Mouse (Mus musculus): ENCODE measurements around the gene Mrps17. TPM values are rescaled to one million over a fixed set of nuclear protein-coding genes. Genes with fewer than 3 reads are reported as not detected.
A peak's percentile ranks its signal among the peaks of the same experiment; 100 is the strongest.
"Not testable (repeated sequence)": the region's sequence is repeated elsewhere in the genome, so short reads cannot be mapped to it uniquely, and the experiment has no call there.

The Mrps17 gene
- polyA plus RNA-seq (2015; fragmentation: Nextera tagmentation; extraction: Ambion mirVana), result 164 and 173 TPM in 2 replicates

- H3K36me3 ChIP-seq (ENCODE audit: control insufficient read depth, insufficient read depth, low read length), result peaks cover 31% of the 10 kb centered on the region
- WGBS, result 0% methylated on average over 33 of the region's 33 CpGs
- peak; percentile 99 for ATAC-seq (ENCODE audit: low read depth)
These were observed at the start of gene Mrps17 for GRCm38 (mm10) chr5:129715326-129715861. TSS of gene Mrps17 (plus strand) at chr5:129715497.

GRCm38 (mm10) chr5:129666271-129666909 is 48.9 kb upstream of the Mrps17 start:
- Histone ChIP-seq H3K4me2 (ENCODE audit: low read depth, low read length) (no peak overlapping the region), H3K27me3 (ENCODE audit: control insufficient read depth, insufficient read depth, low read depth, low read length) (no peaks in the 10 kb centered on the region), H3K4me1 (replicated peaks; ENCODE audit: control insufficient read depth, insufficient read depth, low read length) (peaks cover 6% of the 10 kb centered on the region; the same call in 1 of the 2 replicates), H3K9me3 (ENCODE audit: control insufficient read depth, low read length) (no peaks in the 10 kb centered on the region), H3K4me3 (ENCODE audit: low read length) (no peak overlapping the region), H3K27ac (ENCODE audit: low read length) (no peak overlapping the region), H3K36me3 (ENCODE audit: control insufficient read depth, insufficient read depth, low read length) (no peaks in the 10 kb centered on the region), H3K9ac (ENCODE audit: low read length) (no peak overlapping the region)
- WGBS, result 91% methylated on average over 10 of the region's 10 CpGs
- ATAC-seq (ENCODE audit: low read depth), result no peak

More at GRCm38 (mm10) chr5:129715326-129715861, at the start of gene Mrps17:
- Histone ChIP-seq H3K9me3 (ENCODE audit: control insufficient read depth, low read length) (no peaks in the 10 kb centered on the region), H3K4me2 (ENCODE audit: low read depth, low read length) (peak within 1 kb of the TSS; percentile 79), H3K9ac (ENCODE audit: low read length) (peak within 1 kb of the TSS; percentile 83), H3K4me1 (replicated peaks; ENCODE audit: control insufficient read depth, insufficient read depth, low read length) (peaks cover 6% of the 10 kb centered on the region), H3K27ac (ENCODE audit: low read length) (peak within 1 kb of the TSS; percentile 38; the same call in 1 of the 2 replicates), H3K27me3 (ENCODE audit: control insufficient read depth, insufficient read depth, low read depth, low read length) (no peaks in the 10 kb centered on the region), H3K4me3 (ENCODE audit: low read length) (peak within 1 kb of the TSS; percentile 76)

GRCm38 (mm10) chr5:129667851-129668250 is 47.4 kb upstream of the Mrps17 start:
- H3K4me1 ChIP-seq (replicated peaks; ENCODE audit: control insufficient read depth, insufficient read depth, low read length), result peaks cover 6% of the 10 kb centered on the region; the same call in 1 of the 2 replicates
- H3K36me3 ChIP-seq (ENCODE audit: control insufficient read depth, insufficient read depth, low read length), result no peaks in the 10 kb centered on the region
- no peak overlapping the region for H3K4me3 ChIP-seq (ENCODE audit: low read length)
- no peak overlapping the region for H3K9ac ChIP-seq (ENCODE audit: low read length)
- H3K4me2 ChIP-seq (ENCODE audit: low read depth, low read length), result no peak overlapping the region
- H3K9me3 ChIP-seq (ENCODE audit: control insufficient read depth, low read length), result no peaks in the 10 kb centered on the region
- no peak overlapping the region for H3K27ac ChIP-seq (ENCODE audit: low read length)
- WGBS, result 85% methylated on average over 4 of the region's 4 CpGs
- H3K27me3 ChIP-seq (ENCODE audit: control insufficient read depth, insufficient read depth, low read depth, low read length), result no peaks in the 10 kb centered on the region
- ATAC-seq (ENCODE audit: low read depth), result no peak

GRCm38 (mm10) chr5:129669453-129670035 is 45.8 kb upstream of the Mrps17 start:
- Histone ChIP-seq H3K27me3 (ENCODE audit: control insufficient read depth, insufficient read depth, low read depth, low read length) (no peaks in the 10 kb centered on the region), H3K36me3 (ENCODE audit: control insufficient read depth, insufficient read depth, low read length) (no peaks in the 10 kb centered on the region), H3K27ac (ENCODE audit: low read length) (peak overlapping the region; percentile 44; the same call in 1 of the 2 replicates), H3K4me1 (replicated peaks; ENCODE audit: control insufficient read depth, insufficient read depth, low read length) (peaks cover 6% of the 10 kb centered on the region; the same call in 1 of the 2 replicates), H3K4me3 (ENCODE audit: low read length) (peak overlapping the region; percentile 76), H3K9me3 (ENCODE audit: control insufficient read depth, low read length) (0 out of 2 replicates have a peak, but pooled peaks cover 2% of the 10 kb centered on the region), H3K4me2 (ENCODE audit: low read depth, low read length) (peak overlapping the region; percentile 81), H3K9ac (ENCODE audit: low read length) (peak overlapping the region; percentile 93)
- WGBS, result 1% methylated on average over 31 of the region's 31 CpGs
- peak; percentile 82 for ATAC-seq (ENCODE audit: low read depth)

- Histone ChIP-seq H3K27ac (ENCODE audit: low read length) (peak within 1 kb of the TSS; percentile 44; the same call in 1 of the 2 replicates), H3K27me3 (ENCODE audit: control insufficient read depth, insufficient read depth, low read depth, low read length) (no peaks in the 10 kb centered on the region), H3K4me3 (ENCODE audit: low read length) (peak within 1 kb of the TSS; percentile 76), H3K9ac (ENCODE audit: low read length) (peak within 1 kb of the TSS; percentile 93), H3K4me1 (replicated peaks; ENCODE audit: control insufficient read depth, insufficient read depth, low read length) (peaks cover 6% of the 10 kb centered on the region; the same call in 1 of the 2 replicates), H3K9me3 (ENCODE audit: control insufficient read depth, low read length) (peaks cover 2% of the 10 kb centered on the region; the same call in 1 of the 2 replicates), H3K36me3 (ENCODE audit: control insufficient read depth, insufficient read depth, low read length) (no peaks in the 10 kb centered on the region), H3K4me2 (ENCODE audit: low read depth, low read length) (peak within 1 kb of the TSS; percentile 81)
- ATAC-seq (ENCODE audit: low read depth), result peak; percentile 91
- 1% methylated on average over 23 of the region's 23 CpGs for WGBS
These were observed 45.2 kb upstream of the Mrps17 start, which contains the start of gene Zfp11 for GRCm38 (mm10) chr5:129670036-129670458. TSS of gene Zfp11 (minus strand) at chr5:129670099.

GRCm38 (mm10) chr5:129685141-129685540 is 30.2 kb upstream of the Mrps17 start:
- H3K9me3 ChIP-seq (ENCODE audit: control insufficient read depth, low read length); H3K27ac ChIP-seq (ENCODE audit: low read length); ATAC-seq (ENCODE audit: low read depth); H3K4me1 ChIP-seq (replicated peaks; ENCODE audit: control insufficient read depth, insufficient read depth, low read length); H3K27me3 ChIP-seq (ENCODE audit: control insufficient read depth, insufficient read depth, low read depth, low read length); H3K9ac ChIP-seq (ENCODE audit: low read length); H3K4me3 ChIP-seq (ENCODE audit: low read length); H3K4me2 ChIP-seq (ENCODE audit: low read depth, low read length); H3K36me3 ChIP-seq (ENCODE audit: control insufficient read depth, insufficient read depth, low read length): not testable (repeated sequence)
- 94% methylated on average over 5 of the region's 5 CpGs for WGBS

GRCm38 (mm10) chr5:129687621-129688020 is 27.7 kb upstream of the Mrps17 start:
- no peak overlapping the region for H3K27ac ChIP-seq (ENCODE audit: low read length)
- 73% methylated on average over 7 of the region's 7 CpGs for WGBS
- no peak overlapping the region for H3K4me2 ChIP-seq (ENCODE audit: low read depth, low read length)
- no peaks in the 10 kb centered on the region for H3K4me1 ChIP-seq (replicated peaks; ENCODE audit: control insufficient read depth, insufficient read depth, low read length)
- no peak for ATAC-seq (ENCODE audit: low read depth)
- H3K9me3 ChIP-seq (ENCODE audit: control insufficient read depth, low read length), result no peaks in the 10 kb centered on the region
- H3K36me3 ChIP-seq (ENCODE audit: control insufficient read depth, insufficient read depth, low read length), result no peaks in the 10 kb centered on the region
- H3K4me3 ChIP-seq (ENCODE audit: low read length), result no peak overlapping the region
- H3K9ac ChIP-seq (ENCODE audit: low read length), result no peak overlapping the region
- H3K27me3 ChIP-seq (ENCODE audit: control insufficient read depth, insufficient read depth, low read depth, low read length), result no peaks in the 10 kb centered on the region

GRCm38 (mm10) chr5:129690528-129690927 is 24.8 kb upstream of the Mrps17 start:
- WGBS, result 75% methylated on average over 3 of the region's 3 CpGs
- no peak overlapping the region for H3K4me2 ChIP-seq (ENCODE audit: low read depth, low read length)
- no peak overlapping the region for H3K4me3 ChIP-seq (ENCODE audit: low read length)
- H3K4me1 ChIP-seq (replicated peaks; ENCODE audit: control insufficient read depth, insufficient read depth, low read length), result no peaks in the 10 kb centered on the region
- no peaks in the 10 kb centered on the region for H3K9me3 ChIP-seq (ENCODE audit: control insufficient read depth, low read length)
- ATAC-seq (ENCODE audit: low read depth), result no peak
- H3K36me3 ChIP-seq (ENCODE audit: control insufficient read depth, insufficient read depth, low read length), result no peaks in the 10 kb centered on the region
- no peaks in the 10 kb centered on the region for H3K27me3 ChIP-seq (ENCODE audit: control insufficient read depth, insufficient read depth, low read depth, low read length)
- no peak overlapping the region for H3K9ac ChIP-seq (ENCODE audit: low read length)
- no peak overlapping the region for H3K27ac ChIP-seq (ENCODE audit: low read length)

GRCm38 (mm10) chr5:129700506-129700905 is 14.8 kb upstream of the Mrps17 start:
- no peaks in the 10 kb centered on the region for H3K4me1 ChIP-seq (replicated peaks; ENCODE audit: control insufficient read depth, insufficient read depth, low read length)
- H3K36me3 ChIP-seq (ENCODE audit: control insufficient read depth, insufficient read depth, low read length), result no peaks in the 10 kb centered on the region
- no peak for ATAC-seq (ENCODE audit: low read depth)
- H3K4me3 ChIP-seq (ENCODE audit: low read length), result no peak overlapping the region
- H3K9ac ChIP-seq (ENCODE audit: low read length), result no peak overlapping the region
- 25% methylated on average over 2 of the region's 2 CpGs for WGBS
- no peaks in the 10 kb centered on the region for H3K9me3 ChIP-seq (ENCODE audit: control insufficient read depth, low read length)
- no peak overlapping the region for H3K27ac ChIP-seq (ENCODE audit: low read length)
- no peak overlapping the region for H3K4me2 ChIP-seq (ENCODE audit: low read depth, low read length)
- no peaks in the 10 kb centered on the region; the same call in 1 of the 2 replicates for H3K27me3 ChIP-seq (ENCODE audit: control insufficient read depth, insufficient read depth, low read depth, low read length)
